Mouse (Mus musculus) mesoderm, embryonic 11.5 days (tissue): ENCODE results near the gene Wdsub1.

Experiments used
- DNase-seq: peaks from one replicate; pipeline ENCODE4 v3.0.0-alpha.2; 2012; ENCODE audit warnings: low read depth, low spot score

Gene Wdsub1

GRCm38 (mm10) chr2:59841944-59842343 is 40.4 kb downstream of the Wdsub1 start:
- DNase-seq, result no peak

DNA sequence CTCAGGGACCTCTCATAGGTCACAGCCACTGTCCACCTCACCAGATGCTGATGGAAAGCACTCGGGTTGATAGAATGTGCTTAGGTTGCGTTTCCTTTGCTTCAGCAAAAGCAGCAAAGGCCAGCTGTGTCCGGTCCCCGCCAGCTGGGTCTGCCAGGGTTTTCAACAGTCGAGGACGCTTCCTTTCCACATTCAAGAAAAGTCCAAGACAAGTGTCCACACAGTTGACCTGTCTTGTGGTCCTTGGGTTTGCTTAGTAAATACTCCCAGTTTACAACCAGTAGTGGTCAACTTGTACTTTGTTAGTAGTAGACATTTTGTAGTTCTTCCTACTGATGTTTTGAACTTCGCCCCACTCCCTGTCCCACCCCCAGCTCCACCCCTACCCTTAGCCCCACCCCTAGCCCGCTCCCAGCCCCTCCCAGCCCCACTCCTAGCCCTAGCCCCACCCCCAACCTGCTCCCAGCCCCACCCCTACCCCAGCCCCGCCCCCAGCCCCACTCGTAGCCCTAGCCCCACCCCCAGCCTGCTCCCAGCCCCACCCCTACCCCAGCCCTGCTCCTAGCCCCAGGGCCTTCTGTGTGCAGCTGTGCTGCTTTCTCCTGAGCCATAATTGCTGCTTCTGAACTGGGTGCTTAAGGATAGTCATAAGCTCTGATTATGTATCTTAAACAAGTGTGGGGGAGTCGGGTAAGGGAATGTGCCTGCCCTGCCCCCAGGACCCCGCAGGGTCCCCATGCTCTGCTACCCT is 41.0 kb downstream of the Wdsub1 start:
- no peak for DNase-seq

DNA sequence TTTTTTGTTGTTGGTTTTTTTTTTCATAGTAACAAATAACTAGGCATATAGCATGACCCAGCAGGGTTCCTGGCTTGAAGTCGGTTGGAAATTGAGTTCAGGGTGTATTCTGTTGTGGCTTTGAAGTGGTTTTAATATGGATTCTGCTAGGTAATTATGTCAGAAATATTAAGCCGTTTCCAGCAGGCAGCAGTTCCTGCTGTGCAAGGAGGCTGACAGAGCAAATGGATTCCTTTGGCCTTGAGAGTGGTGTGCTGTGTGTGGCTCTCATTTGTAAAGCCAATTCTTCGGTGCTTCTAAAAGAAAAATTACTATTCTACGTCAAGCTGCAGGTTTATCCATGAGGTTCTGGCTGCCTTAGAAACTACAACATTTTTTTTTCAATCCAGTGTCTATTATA is 42.2 kb downstream of the Wdsub1 start:
- no peak for DNase-seq

DNA sequence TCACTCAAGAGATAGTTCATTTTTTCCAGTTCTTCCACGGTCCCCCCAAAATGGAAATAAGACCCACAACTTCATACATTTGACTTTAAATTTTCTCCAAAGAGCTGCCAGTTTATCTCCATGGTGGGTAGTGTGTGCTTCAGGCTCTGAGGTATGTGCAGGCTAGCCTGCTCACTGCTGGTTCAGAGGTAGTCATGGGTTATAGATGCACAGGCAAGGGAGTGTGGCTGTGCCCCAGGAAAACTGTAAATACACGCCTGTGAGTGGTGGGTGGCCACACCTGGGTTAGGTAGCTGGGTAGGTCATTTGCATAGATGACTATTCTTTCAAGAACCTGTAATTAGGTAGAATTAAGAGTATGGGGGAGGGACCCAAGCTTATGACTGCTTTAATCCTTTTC is 42.6 kb downstream of the Wdsub1 start:
- DNase-seq, result no peak

DNA sequence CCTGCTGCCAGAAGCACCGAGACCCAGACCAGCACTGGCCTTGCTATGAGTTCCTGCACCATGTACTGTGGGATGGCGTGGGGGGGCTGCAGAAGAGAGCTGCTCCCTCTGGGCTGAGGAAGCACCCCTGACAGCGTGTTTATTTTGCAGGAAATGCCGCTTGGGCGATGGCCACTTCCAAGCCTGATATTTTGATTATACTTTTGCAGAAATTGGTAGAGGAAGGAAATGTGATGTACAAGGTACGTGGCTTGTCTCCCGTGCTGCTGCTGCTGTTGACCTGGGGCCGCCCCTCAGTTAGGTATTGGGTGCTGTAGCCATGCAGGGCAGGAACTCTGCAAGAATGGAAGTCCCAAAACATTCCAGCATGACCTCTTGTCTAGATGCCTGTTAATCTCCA is 43.6 kb downstream of the Wdsub1 start:
- no peak for DNase-seq

DNA sequence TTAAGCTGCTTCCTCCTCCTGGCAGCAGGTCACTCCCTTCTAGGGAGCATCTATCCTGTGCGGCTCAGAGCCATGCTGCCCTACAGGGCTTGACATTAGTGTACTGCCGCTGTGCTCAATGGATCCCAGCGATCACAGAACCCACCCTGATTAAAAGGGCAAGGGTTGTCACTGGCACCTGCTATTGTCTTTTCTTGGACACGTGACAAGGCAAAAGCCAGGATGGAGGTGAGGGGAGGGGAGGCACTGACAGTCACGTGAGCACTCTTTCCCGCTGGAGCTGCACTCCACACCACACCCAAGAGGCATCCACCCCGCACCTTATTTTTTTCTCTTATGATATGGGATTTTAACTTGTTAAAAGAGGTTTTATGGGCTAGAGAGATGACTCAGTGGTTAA is 50.6 kb downstream of the Wdsub1 start:
- DNase-seq, result no peak

- no peak for DNase-seq
These were observed 51.5 kb downstream of the Wdsub1 start for GRCm38 (mm10) chr2:59830940-59831339.

DNA sequence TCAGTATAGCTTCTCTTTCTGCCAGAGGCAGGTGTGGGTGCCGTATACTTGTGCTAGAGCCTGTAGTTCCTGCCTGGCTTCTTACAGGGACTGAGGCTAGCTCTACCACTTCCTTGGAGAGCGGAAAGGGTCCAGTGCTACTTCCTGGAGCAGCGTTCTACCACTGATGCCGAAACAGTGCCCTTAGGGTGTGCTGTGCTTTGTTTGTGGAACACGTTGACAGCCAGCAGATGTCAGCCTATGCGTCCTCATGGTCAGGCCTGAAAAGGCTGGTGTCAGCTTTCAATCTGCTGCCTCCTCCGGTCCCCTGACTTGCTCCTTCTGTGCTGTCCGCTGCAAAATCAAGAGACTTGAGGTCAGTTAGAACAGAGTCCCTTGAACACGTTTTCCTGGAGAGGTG is 52.2 kb downstream of the Wdsub1 start:
- DNase-seq, result peak; percentile 66

GRCm38 (mm10) chr2:59829718-59830117 is 52.7 kb downstream of the Wdsub1 start:
- no peak for DNase-seq

GRCm38 (mm10) chr2:59828777-59829508 is 53.4 kb downstream of the Wdsub1 start:
- DNase-seq, result peak; percentile 81

GRCm38 (mm10) chr2:59828103-59828655 is 54.2 kb downstream of the Wdsub1 start:
- DNase-seq, result no peak

DNA sequence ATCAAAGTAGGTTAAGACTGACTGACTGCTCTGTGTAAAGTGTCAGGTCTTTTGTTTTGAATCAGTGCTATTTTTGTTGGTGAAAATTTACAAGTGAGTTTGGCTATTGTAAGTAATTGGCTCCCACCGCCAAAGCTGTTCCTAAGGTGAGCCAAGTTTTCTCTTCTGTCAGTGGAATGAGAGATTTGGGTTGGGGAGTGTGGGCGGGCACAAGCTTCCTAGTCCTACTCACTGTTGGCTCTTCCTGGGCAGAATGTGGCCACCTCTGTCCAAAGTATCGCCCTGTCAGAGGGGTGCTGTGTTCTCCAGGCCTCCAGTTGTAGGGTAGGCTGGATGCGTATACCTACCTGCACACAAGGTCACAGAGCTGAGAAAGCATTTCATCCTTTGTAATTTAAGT is 57.0 kb downstream of the Wdsub1 start:
- no peak for DNase-seq

- DNase-seq, result peak; percentile 35
These were observed 58.1 kb downstream of the Wdsub1 start for GRCm38 (mm10) chr2:59824289-59824688.

DNA sequence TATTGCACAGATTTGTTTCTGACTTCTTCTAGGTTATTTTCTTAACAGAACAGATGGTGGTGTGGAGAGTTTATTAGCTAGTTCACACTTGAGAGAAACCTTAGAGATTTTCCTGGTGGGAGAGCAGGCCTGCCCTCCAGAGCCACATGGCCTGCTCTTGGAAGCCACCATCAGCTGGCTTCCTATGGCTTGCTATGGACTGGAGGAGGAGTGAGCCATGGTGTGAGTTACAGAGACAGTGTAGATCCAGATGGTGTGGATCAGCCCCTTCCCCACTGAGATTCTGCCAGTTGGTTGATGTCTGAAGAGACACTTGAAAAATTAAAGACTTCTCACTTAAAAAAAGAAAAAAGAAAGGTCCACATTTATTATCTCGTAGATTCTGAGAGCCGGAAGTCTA is 61.3 kb downstream of the Wdsub1 start:
- no peak for DNase-seq

DNA sequence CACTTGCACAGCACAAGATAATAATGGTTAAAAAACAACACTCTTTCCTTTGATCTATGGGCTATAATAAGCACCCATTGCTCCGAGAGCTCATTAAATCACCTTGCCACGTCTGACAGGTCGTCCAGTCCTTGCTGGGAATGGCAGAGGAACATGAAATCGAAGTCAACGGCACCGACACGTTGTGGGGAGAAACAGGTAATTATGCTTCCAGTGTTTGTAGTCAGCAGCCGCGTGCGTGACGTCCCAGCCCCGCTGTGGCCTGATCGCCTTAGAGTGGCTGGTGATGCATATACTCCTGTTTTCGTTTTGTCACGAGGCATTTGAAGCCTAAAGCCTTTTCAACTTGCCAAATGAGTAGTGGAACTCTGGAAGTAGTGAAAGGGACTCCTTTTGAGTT is 62.3 kb downstream of the Wdsub1 start:
- DNase-seq, result no peak

GRCm38 (mm10) chr2:59819415-59819814 is 63.0 kb downstream of the Wdsub1 start:
- DNase-seq, result no peak

DNA sequence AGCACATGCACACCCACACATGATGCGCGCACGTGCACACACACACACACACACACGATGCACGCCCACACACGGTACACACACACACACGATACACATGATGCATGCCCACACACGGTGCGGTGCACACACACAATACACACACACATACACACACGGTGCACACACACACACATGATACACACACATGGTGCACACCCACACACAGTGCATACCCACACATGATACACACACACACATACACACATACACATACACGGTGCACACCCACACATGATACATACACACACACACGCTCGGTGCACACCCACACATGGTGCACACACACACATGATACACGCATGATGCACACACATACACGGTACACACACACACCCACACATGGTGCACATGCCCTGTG is 63.7 kb downstream of the Wdsub1 start:
- no peak for DNase-seq

DNA sequence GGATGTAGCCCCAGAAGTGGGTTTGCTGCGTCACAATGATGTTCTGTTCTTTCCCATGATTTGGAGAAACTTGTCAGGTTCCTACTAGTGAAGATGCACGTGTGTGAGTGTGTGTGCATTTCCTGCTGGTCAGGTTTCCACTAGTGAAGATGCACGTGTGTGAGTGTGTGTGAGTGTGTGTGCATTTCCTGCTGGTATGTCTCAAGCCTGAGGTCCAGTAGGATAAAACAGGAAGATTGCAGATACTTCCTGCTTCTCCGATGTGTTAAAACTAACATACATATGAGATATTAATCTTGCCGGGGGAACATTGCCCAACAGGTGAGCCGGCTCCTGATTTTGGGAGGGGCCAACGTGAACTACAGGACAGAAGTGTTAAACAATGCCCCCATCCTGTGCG is 67.4 kb downstream of the Wdsub1 start:
- no peak for DNase-seq

DNA sequence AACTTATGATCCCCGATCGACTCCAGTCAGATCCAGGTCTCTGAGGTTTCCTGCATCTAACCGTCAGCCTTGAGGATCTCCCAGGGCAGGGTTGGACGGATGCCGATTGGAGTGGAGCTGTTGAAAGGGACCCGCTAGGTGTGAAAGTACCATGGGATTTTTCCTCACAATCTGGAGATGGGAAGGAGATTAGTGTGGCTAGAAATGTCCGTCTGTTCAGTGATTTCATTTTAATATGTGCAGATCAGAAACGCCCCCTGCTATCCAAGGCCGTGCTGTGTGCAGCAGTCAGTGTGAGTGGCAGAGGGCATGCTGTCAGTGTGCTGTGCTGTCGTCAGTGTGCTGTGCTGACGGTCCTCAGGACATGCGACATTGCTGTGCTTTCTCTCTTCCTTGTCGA is 68.9 kb downstream of the Wdsub1 start:
- no peak for DNase-seq

- DNase-seq, result no peak
These were observed 69.8 kb downstream of the Wdsub1 start for GRCm38 (mm10) chr2:59812641-59813040.

DNA sequence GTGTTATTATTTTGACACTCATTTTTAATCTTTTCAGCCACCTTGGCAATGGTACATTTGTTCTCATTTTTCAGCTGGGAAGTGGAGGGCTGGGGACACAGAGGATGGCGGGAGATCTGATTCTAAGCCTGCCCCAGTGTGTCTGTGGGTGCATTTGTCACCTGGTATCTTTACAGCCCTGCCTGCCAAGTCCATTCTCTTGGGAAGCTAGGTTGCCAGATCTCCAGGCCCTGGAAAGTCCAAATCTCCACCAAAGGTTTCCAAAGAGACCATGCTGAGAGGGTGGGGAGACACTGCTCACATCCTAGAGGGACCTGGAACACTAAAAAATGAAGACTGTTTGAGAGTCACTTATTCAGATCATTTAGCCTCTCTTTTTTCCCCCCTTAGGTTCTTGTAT is 71.1 kb downstream of the Wdsub1 start:
- no peak for DNase-seq

DNA sequence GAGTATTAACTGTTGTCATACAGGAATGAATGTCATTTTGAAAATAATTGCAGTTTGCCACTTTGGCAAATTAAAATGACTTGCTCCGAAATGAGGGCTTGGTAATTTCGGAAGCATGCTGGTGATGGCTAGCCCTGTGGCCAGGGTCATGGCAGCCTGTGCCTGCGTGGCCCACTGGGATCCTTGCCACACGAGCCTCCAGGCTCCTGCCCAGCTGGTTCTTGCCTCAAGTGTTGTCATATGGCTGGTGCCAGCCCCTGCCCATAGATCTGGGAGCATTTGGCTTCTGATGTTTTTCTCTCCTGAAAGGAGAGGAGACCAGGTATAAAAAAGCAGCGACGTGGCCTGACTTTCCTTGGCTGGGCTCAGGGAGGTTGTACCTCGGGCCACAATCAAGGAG is 72.4 kb downstream of the Wdsub1 start:
- DNase-seq, result no peak

GRCm38 (mm10) chr2:59808608-59809007 is 73.8 kb downstream of the Wdsub1 start:
- no peak for DNase-seq
